Mouse (Mus musculus) testis, adult 2 months (tissue): ENCODE measurements around the gene Dnajb3. TPM values are rescaled to one million over a fixed set of nuclear protein-coding genes. Genes with fewer than 3 reads are reported as not detected.

Experiments used
- H3K27ac ChIP-seq: fragments of 200-500 bp; 2 replicates; pipeline ENCODE4 v1.5.1; 2012; ENCODE audit warnings: low read depth, low read length; ENCODE audit not compliant: control insufficient read depth, insufficient read depth
- H3K27me3 ChIP-seq: fragments of 200-500 bp; 2 replicates; pipeline ENCODE4 v1.6.1; 2012; ENCODE audit warnings: mild to moderate bottlenecking, low read length, moderate library complexity; ENCODE audit not compliant: control insufficient read depth, insufficient read depth
- H3K36me3 ChIP-seq: fragments of 200-500 bp; 2 replicates; pipeline ENCODE4 v1.6.1; 2012; ENCODE audit warnings: mild to moderate bottlenecking, low read length; ENCODE audit not compliant: control insufficient read depth, insufficient read depth
- H3K4me1 ChIP-seq: fragments of 200-500 bp; 2 replicates; pipeline ENCODE4 v1.6.1; 2012; ENCODE audit warnings: low read length; ENCODE audit not compliant: control insufficient read depth, insufficient read depth
- H3K4me3 ChIP-seq: fragments of 200-500 bp; 2 replicates; pipeline ENCODE4 v1.5.1; 2012; ENCODE audit warnings: low read depth, mild to moderate bottlenecking, low read length, moderate library complexity, mixed read lengths; ENCODE audit not compliant: control insufficient read depth
- CTCF ChIP-seq: fragments of 200-500 bp; IDR thresholded peaks from 2 replicates; pipeline ENCODE4 v1.5.1; 2012; ENCODE audit warnings: low read depth, mild to moderate bottlenecking, inconsistent platforms, low read length, moderate library complexity; ENCODE audit not compliant: control insufficient read depth, insufficient read depth, insufficient replicate concordance
- POLR2A ChIP-seq: fragments of 200-500 bp; IDR thresholded peaks from 2 replicates; pipeline ENCODE4 v1.6.1; 2012; ENCODE audit warnings: low read depth, mild to moderate bottlenecking, inconsistent platforms, low read length, moderate library complexity; ENCODE audit not compliant: control insufficient read depth
- polyA plus RNA-seq: library from polyadenylated mRNA; depleted of rRNA; stranded (reverse); fragments of >200 nt; gene quantifications from 2 replicates; pipeline ENCODE4 v1.2.3, GENCODE M21; 2012

Dnajb3 gene
- polyA plus RNA-seq, 1 experiment, result 1,175 TPM

GRCm38 (mm10) chr1:88247660-88248059 lies 42.1 kb upstream of the Dnajb3 start:
- Histone ChIP-seq H3K36me3 (no peaks in the 10 kb centered on the region), H3K27ac (no peak overlapping the region), H3K4me1 (no peaks in the 10 kb centered on the region), H3K4me3 (no peak overlapping the region), H3K27me3 (no peaks in the 10 kb centered on the region)
- no peak for TF ChIP-seq POLR2A
- TF ChIP-seq CTCF, result no peak

DNA sequence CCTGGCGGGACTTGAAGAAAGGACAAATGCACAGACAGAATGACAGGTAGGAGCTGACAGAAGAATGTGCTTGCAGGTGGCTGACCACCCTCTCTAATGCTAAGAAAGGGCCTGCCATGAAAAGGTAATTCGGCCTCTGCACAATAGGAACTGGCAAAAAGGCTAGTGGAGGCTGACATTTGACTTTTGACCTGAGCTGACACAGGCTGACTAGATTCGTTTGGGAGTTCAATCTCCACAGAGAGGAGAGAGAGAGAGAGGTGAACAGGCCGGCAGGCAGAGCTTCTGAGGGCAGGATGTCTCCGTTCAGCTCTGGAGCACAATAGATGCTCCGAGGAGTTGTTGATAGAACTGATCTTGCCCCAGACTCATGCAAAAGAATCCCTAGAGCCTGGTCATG lies 40.8 kb upstream of the Dnajb3 start:
- Histone ChIP-seq H3K4me3 (no peak overlapping the region), H3K4me1 (no peaks in the 10 kb centered on the region), H3K27me3 (no peaks in the 10 kb centered on the region), H3K36me3 (no peaks in the 10 kb centered on the region), H3K27ac (no peak overlapping the region)
- TF ChIP-seq CTCF (no peak), POLR2A (no peak)

GRCm38 (mm10) chr1:88245881-88246280 lies 40.3 kb upstream of the Dnajb3 start:
- Histone ChIP-seq H3K36me3 (no peaks in the 10 kb centered on the region), H3K4me3 (no peak overlapping the region), H3K4me1 (no peaks in the 10 kb centered on the region), H3K27ac (no peak overlapping the region), H3K27me3 (no peaks in the 10 kb centered on the region)
- no peak for TF ChIP-seq CTCF
- no peak for TF ChIP-seq POLR2A

- H3K4me3 ChIP-seq, result no peak overlapping the region
- H3K4me1 ChIP-seq, result no peaks in the 10 kb centered on the region
- TF ChIP-seq POLR2A (no peak), CTCF (no peak)
- H3K27ac ChIP-seq, result no peak overlapping the region
- no peaks in the 10 kb centered on the region for H3K36me3 ChIP-seq
- H3K27me3 ChIP-seq, result no peaks in the 10 kb centered on the region
These were observed 38.3 kb upstream of the Dnajb3 start for GRCm38 (mm10) chr1:88243861-88244260.

- Histone ChIP-seq H3K27me3 (no peaks in the 10 kb centered on the region), H3K4me1 (no peaks in the 10 kb centered on the region), H3K4me3 (no peak overlapping the region), H3K27ac (no peak overlapping the region), H3K36me3 (no peaks in the 10 kb centered on the region)
- TF ChIP-seq POLR2A (no peak), CTCF (no peak)
These were observed 35.0 kb upstream of the Dnajb3 start for GRCm38 (mm10) chr1:88240579-88240978.

DNA sequence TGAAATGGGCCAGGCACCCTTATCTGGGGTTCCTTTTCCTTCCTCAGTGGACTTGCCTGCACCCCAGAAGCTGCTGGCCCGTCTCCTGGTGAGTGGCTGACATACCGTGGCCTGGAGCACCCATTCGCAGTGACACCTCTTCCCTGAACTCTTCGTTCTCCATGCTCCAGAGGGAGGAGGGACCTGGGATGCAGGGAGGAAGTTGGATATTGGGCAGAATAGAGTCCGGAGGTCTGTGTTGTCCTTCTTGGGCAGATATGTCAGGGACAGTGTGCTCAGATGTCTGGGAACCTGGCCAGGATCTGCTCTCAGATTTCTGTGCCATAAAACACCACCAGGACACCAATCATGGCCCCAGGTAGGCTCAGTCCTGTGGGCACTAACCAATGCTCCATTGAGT lies 34.5 kb upstream of the Dnajb3 start:
- Histone ChIP-seq H3K27ac (no peak overlapping the region), H3K27me3 (no peaks in the 10 kb centered on the region)
- TF ChIP-seq CTCF (no peak), POLR2A (no peak)

DNA sequence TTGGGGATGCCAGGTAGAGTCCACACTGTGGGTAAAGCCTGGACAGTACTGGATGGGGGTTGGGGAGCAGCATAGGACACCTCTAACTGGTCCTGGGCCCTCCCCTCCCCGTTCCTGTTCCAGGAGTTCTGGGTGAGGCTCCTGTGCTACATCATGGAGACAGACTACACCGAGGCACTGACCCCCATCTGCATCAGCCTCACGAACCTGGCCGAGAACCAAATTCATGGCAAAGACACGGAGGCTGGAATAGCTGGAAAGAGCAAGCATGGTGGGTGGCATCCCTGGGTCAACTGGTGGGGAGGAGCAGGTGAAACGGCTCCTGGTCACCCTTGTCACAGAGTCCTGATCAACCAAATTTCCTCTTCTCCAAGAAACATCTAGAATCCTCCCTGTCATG lies 33.2 kb upstream of the Dnajb3 start:
- TF ChIP-seq POLR2A (no peak), CTCF (no peak)
- no peak overlapping the region for H3K27ac ChIP-seq
- H3K4me3 ChIP-seq, result no peak overlapping the region
- H3K4me1 ChIP-seq, result no peaks in the 10 kb centered on the region
- no peaks in the 10 kb centered on the region for H3K36me3 ChIP-seq
- no peaks in the 10 kb centered on the region for H3K27me3 ChIP-seq

More for the DNA sequence above, 34.5 kb upstream of the Dnajb3 start:
- no peaks in the 10 kb centered on the region for H3K4me1 ChIP-seq
- H3K4me3 ChIP-seq, result no peak overlapping the region
- H3K36me3 ChIP-seq, result no peaks in the 10 kb centered on the region

- TF ChIP-seq CTCF (no peak), POLR2A (no peak)
- Histone ChIP-seq H3K36me3 (no peaks in the 10 kb centered on the region), H3K27ac (no peak overlapping the region), H3K4me1 (no peaks in the 10 kb centered on the region), H3K27me3 (no peaks in the 10 kb centered on the region), H3K4me3 (no peak overlapping the region)
These were observed 31.7 kb upstream of the Dnajb3 start for GRCm38 (mm10) chr1:88237311-88237710.
